Mouse (Mus musculus): ENCODE data around the gene Zdhhc14. TPM values are rescaled to one million over a fixed set of nuclear protein-coding genes. Genes with fewer than 3 reads are reported as not detected.

The Zdhhc14 gene
- total and polyA plus RNA-seq, 3 experiments, result 0.34 to 1.3 (median 0.35) TPM

GRCm38 (mm10) chr17:5764270-5764669 lies 271.9 kb downstream of the Zdhhc14 start:
- Histone ChIP-seq H3K4me1 (ENCODE audit: control insufficient read depth in 1 of 2, insufficient read depth in 2 of 2) (peaks cover 4 to 12% of the 10 kb centered on the region in 2 experiments), H3K4me3 (replicated peaks in 1 of 3; ENCODE audit: low read depth in 2 of 3, low read length in 2 of 3, poor library complexity in 1 of 3) (no peak overlapping the region), H3K9me3 (replicated peaks; ENCODE audit: low read length) (no peaks in the 10 kb centered on the region), H3K4me2 (ENCODE audit: insufficient read depth, low read depth, poor library complexity, severe bottlenecking) (no peak overlapping the region), H3K36me3 (replicated peaks in 1 of 2; ENCODE audit: control insufficient read depth in 1 of 2, insufficient read depth in 1 of 2, low read length in 1 of 2) (no peaks in the 10 kb centered on the region), H3K79me2 (replicated peaks; ENCODE audit: control insufficient read depth, extremely low read depth, insufficient read depth, poor library complexity, severe bottlenecking) (no peaks in the 10 kb centered on the region), H3K9ac (ENCODE audit: insufficient read depth, low read depth) (no peak overlapping the region), H3K27ac (ENCODE audit: insufficient read depth, low read depth) (no peak overlapping the region), H3K27me3 (replicated peaks) (peaks cover 3% of the 10 kb centered on the region)
- in situ Hi-C loops (cut with MboI; ENCODE audit: low pct_ligation_motif_present, low pct_unique_long_range_greater_than_20kb, low sequenced_read_pairs), result no loop called here
- dilution Hi-C loops (cut with MboI; ENCODE audit: extremely low pct_ligation_motif_present, extremely low pct_unique_long_range_greater_than_20kb, low sequenced_read_pairs), result no loop called here
- TF ChIP-seq TBP (conservative IDR thresholded peaks at IDR 0.05; ENCODE audit: low read depth, low read length) (no peak), ELF1 (IDR thresholded peaks at IDR 0.05; ENCODE audit: low read depth, low read length) (no peak), ZNF384 (IDR thresholded peaks at IDR 0.05; ENCODE audit: low read depth, low read length) (no peak), CTCF (conservative IDR thresholded peaks at IDR 0.05 in 1 of 2, IDR thresholded peaks at IDR 0.05 in 1 of 2; ENCODE audit: low read depth in 2 of 2, low read length in 2 of 2) (no peak), USF2 (conservative IDR thresholded peaks at IDR 0.05; ENCODE audit: low read depth, low read length) (no peak), MAZ (IDR thresholded peaks at IDR 0.05; ENCODE audit: low read depth, low read length) (no peak), RAD21 (IDR thresholded peaks at IDR 0.05; ENCODE audit: low read depth, low read length) (no peak), E2F4 (IDR thresholded peaks at IDR 0.05; ENCODE audit: insufficient replicate concordance, low read depth, low read length) (no peak), MAX (IDR thresholded peaks at IDR 0.05; ENCODE audit: low read length) (no peak), MAFK (IDR thresholded peaks at IDR 0.05; ENCODE audit: insufficient replicate concordance, low read length) (no peak), MEF2A (IDR thresholded peaks at IDR 0.05; ENCODE audit: borderline replicate concordance, low read depth, low read length) (no peak), ETS1 (conservative IDR thresholded peaks at IDR 0.05; ENCODE audit: low read depth, low read length) (no peak), POLR2A (IDR thresholded peaks at IDR 0.05; ENCODE audit: low read depth, low read length) (no peak), KAT2A (IDR thresholded peaks at IDR 0.05; ENCODE audit: insufficient replicate concordance, low read length) (no peak), SMC3 (IDR thresholded peaks at IDR 0.05; ENCODE audit: low read depth, low read length) (no peak), EP300 (IDR thresholded peaks at IDR 0.05; ENCODE audit: low read length) (no peak)
- no peak for DNase-seq (ENCODE audit: extremely low read depth)

GRCm38 (mm10) chr17:5765746-5766145 lies 273.4 kb downstream of the Zdhhc14 start:
- H3K36me3 ChIP-seq (replicated peaks in 1 of 2; ENCODE audit: control insufficient read depth in 1 of 2, insufficient read depth in 1 of 2, low read length in 1 of 2), result no peaks in the 10 kb centered on the region
- peaks cover 3% of the 10 kb centered on the region for H3K27me3 ChIP-seq (replicated peaks)
- no peak overlapping the region for H3K27ac ChIP-seq (ENCODE audit: insufficient read depth, low read depth)
- H3K4me3 ChIP-seq (replicated peaks in 1 of 3; ENCODE audit: low read depth in 2 of 3, low read length in 2 of 3, poor library complexity in 1 of 3), result no peak overlapping the region
- H3K9ac ChIP-seq (ENCODE audit: insufficient read depth, low read depth), result no peak overlapping the region
- dilution Hi-C loops (cut with MboI; ENCODE audit: extremely low pct_ligation_motif_present, extremely low pct_unique_long_range_greater_than_20kb, low sequenced_read_pairs) (no loop called here), in situ Hi-C loops (cut with MboI; ENCODE audit: low pct_ligation_motif_present, low pct_unique_long_range_greater_than_20kb, low sequenced_read_pairs) (no loop called here)
- no peak overlapping the region for H3K4me2 ChIP-seq (ENCODE audit: insufficient read depth, low read depth, poor library complexity, severe bottlenecking)
- no peak for TF ChIP-seq KAT2A (IDR thresholded peaks at IDR 0.05; ENCODE audit: insufficient replicate concordance, low read length)
- no peak for TF ChIP-seq ZNF384 (IDR thresholded peaks at IDR 0.05; ENCODE audit: low read depth, low read length)
- no peak for TF ChIP-seq MEF2A (IDR thresholded peaks at IDR 0.05; ENCODE audit: borderline replicate concordance, low read depth, low read length)
- TF ChIP-seq EP300 (IDR thresholded peaks at IDR 0.05; ENCODE audit: low read length), result no peak
- H3K79me2 ChIP-seq (replicated peaks; ENCODE audit: control insufficient read depth, extremely low read depth, insufficient read depth, poor library complexity, severe bottlenecking), result no peaks in the 10 kb centered on the region
- peaks cover 4 to 12% of the 10 kb centered on the region in 2 experiments for H3K4me1 ChIP-seq (ENCODE audit: control insufficient read depth in 1 of 2, insufficient read depth in 2 of 2)
- H3K9me3 ChIP-seq (replicated peaks; ENCODE audit: low read length), result no peaks in the 10 kb centered on the region
- no peak for DNase-seq (ENCODE audit: extremely low read depth)

Data from CH12.LX (cell line).